Mouse (Mus musculus) embryonic facial prominence, embryonic 11.5 days (tissue): Measurements from ENCODE around the gene Zmynd8. TPM values are rescaled to one million over a fixed set of nuclear protein-coding genes. Genes with fewer than 3 reads are reported as not detected.

Experiments used
- ATAC-seq: fragments of 200-750 bp; cut with Nextera tagmentation; replicated peaks from 2 replicates; pipeline ENCODE4 v1.8.0; 2017; ENCODE audit warnings: low read depth; ENCODE audit not compliant: insufficient number of reproducible peaks, low FRiP score, low TSS enrichment
- DNase-seq: peaks from one replicate; pipeline ENCODE4 v3.0.0-alpha.2; 2015; ENCODE audit warnings: low spot score
- H3K27ac ChIP-seq: fragments of 300-500 bp; sonication (generic); replicated peaks from 2 replicates; pipeline ENCODE4 v1.5.1; 2014; ENCODE audit warnings: mild to moderate bottlenecking, low read depth, low read length, control low read depth
- H3K27me3 ChIP-seq: fragments of 300-500 bp; sonication (generic); 2 replicates; pipeline ENCODE4 v1.6.1; 2014; ENCODE audit warnings: mild to moderate bottlenecking, low read length, moderate library complexity, mixed read lengths; ENCODE audit not compliant: control insufficient read depth, insufficient read depth
- H3K36me3 ChIP-seq: fragments of 300-500 bp; sonication (generic); replicated peaks from 2 replicates; pipeline ENCODE4 v1.6.1; 2014; ENCODE audit warnings: low read depth, mild to moderate bottlenecking, low read length, moderate library complexity, mixed read lengths; ENCODE audit not compliant: control insufficient read depth, insufficient read depth
- H3K4me1 ChIP-seq: fragments of 300-500 bp; sonication (generic); 2 replicates; pipeline ENCODE4 v1.6.1; 2014; ENCODE audit warnings: low read length, mixed read lengths; ENCODE audit not compliant: control insufficient read depth, insufficient read depth
- H3K4me2 ChIP-seq: fragments of 300-500 bp; sonication (generic); 2 replicates; pipeline ENCODE4 v1.6.1; 2014; ENCODE audit warnings: low read depth, mild to moderate bottlenecking, control low read depth, low read length, moderate library complexity
- H3K4me3 ChIP-seq: fragments of 300-500 bp; sonication (generic); 2 replicates; pipeline ENCODE4 v1.5.1; 2014; ENCODE audit warnings: low read depth, low read length, control low read depth
- H3K9ac ChIP-seq: fragments of 300-500 bp; sonication (generic); replicated peaks from 2 replicates; pipeline ENCODE4 v1.6.1; 2014; ENCODE audit warnings: mild to moderate bottlenecking, control low read depth, low read length
- H3K9me3 ChIP-seq: fragments of 300-500 bp; sonication (generic); replicated peaks from 2 replicates; pipeline ENCODE4 v1.6.1; 2016; ENCODE audit warnings: mild to moderate bottlenecking, low read length, inconsistent platforms, mixed read lengths; ENCODE audit not compliant: control insufficient read depth
- WGBS: fragments of 180-500 bp; shearing (Covaris S2); extraction: QIAGEN DNeasy Blood & Tissue Kit; methylation state at CpG from one replicate; pipeline ENCODE4 v1.1.7; 2014; 5-methylcytosine and 5-hydroxymethylcytosine counted together
- polyA plus RNA-seq: library from polyadenylated mRNA; unstranded; fragments of >200 nt; fragmentation: Nextera tagmentation; extraction: Ambion mirVana; gene quantifications from 2 replicates; pipeline ENCODE4 v1.2.1, GENCODE M21; 2014

Gene Zmynd8
- polyA plus RNA-seq, 1 experiment from 2014 or later = 36.8 TPM

DNA sequence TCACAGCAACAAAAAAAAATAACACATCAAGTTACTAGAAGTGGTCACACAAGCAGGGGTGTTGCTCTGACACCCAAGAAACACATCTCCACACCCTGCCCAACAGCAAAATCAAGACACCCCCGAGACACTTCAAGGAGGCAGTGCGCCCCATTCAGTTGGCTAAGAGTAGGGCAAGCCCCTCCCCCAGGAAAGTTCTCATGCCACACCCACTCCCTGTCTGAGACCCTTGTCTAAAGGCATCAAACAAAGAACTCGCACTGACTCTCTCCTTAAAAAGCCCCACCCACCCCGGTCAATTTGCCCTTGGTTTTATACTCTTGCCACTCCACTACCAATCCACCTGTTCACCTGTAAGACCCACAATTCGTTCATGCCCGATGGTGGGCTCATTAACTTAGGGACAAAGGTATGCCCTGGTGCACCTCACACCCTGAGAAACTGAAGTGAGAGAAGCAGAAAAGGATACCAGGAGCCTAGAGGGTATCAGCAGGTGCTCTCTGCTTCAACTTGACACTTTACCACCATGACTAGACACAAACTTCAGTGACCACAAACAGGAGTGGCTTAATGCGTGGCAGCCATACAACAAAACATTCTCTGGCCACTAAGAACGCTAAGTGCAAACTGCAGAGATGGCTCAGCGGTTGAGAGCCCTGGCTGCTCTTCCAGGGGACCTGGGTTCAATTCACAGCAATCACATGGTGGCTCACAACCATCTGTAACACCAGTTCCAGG is 45.8 kb downstream of the Zmynd8 start:
- H3K27ac ChIP-seq = no peak overlapping the region
- H3K4me1 ChIP-seq = peaks cover 13% of the 10 kb centered on the region
- ATAC-seq (no peak), DNase-seq (no peak)
- no peak overlapping the region for H3K4me3 ChIP-seq
- 0 out of 2 replicates have a peak, but pooled peaks cover 2% of the 10 kb centered on the region for H3K36me3 ChIP-seq
- no peak overlapping the region for H3K9ac ChIP-seq
- H3K9me3 ChIP-seq = no peaks in the 10 kb centered on the region
- no peaks in the 10 kb centered on the region for H3K27me3 ChIP-seq
- WGBS = 87% methylated on average over 9 of the region's 9 CpGs
- no peak overlapping the region for H3K4me2 ChIP-seq

DNA sequence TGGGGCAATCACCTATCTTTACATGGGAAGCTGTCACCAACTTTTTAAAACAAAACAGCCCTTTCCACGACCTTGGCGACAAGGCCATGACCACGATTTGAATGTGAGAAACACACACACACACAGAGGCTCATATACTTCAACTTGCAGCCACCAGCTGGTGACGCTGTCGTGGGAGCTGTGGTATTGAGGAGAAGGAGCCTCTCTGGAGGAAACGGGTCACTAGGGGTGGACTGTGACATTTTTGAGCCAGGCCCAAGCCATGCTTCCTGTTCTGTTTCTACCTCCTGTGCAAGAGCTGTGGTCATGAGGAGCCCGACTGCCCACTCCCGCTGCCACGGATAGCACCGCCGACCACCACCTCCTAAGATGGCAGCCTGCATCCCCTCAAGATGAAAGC is 46.4 kb downstream of the Zmynd8 start:
- Histone ChIP-seq H3K9ac (no peak overlapping the region), H3K9me3 (no peaks in the 10 kb centered on the region), H3K36me3 (0 out of 2 replicates have a peak, but pooled peaks cover 2% of the 10 kb centered on the region), H3K4me2 (no peak overlapping the region), H3K27ac (no peak overlapping the region), H3K4me1 (peaks cover 7% of the 10 kb centered on the region), H3K27me3 (no peaks in the 10 kb centered on the region), H3K4me3 (no peak overlapping the region)
- DNase-seq (no peak), ATAC-seq (no peak)
- WGBS = 84% methylated on average over 11 of the region's 11 CpGs

DNA sequence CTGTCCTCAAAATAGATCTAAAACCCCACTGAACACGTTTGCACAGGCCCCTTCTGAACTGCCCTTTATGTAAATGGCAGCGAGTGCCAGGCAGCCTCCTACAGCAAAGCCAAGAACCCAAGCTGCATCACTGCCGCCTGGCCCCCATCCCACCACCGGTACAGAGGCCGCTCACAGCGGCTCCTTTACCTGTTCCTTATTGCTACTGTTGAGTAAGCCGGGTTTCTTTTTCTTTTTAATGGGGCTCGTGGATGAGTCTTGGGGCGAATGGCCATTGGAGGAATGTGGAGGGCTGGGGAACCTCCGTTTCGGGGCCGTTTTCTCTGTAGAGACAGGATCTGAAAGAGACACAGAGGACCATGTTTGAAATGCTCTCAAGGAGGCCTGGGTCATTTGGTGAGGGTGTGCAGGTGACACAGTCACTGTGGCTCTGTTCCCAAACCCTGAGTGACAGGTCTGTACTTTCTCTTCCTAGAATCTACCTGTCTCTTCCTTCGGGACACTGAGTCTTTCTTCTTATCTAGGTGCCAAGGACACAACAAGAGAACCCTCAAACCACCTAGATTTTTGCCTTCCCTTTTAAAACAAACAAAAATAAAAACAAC is 46.9 kb downstream of the Zmynd8 start:
- no peak for ATAC-seq
- H3K9ac ChIP-seq = no peak overlapping the region
- no peak overlapping the region for H3K4me2 ChIP-seq
- peaks cover 2% of the 10 kb centered on the region for H3K4me1 ChIP-seq
- no peaks in the 10 kb centered on the region for H3K9me3 ChIP-seq
- H3K36me3 ChIP-seq = 0 out of 2 replicates have a peak, but pooled peaks cover 2% of the 10 kb centered on the region
- H3K27me3 ChIP-seq = no peaks in the 10 kb centered on the region
- H3K27ac ChIP-seq = no peak overlapping the region
- H3K4me3 ChIP-seq = no peak overlapping the region
- DNase-seq = no peak
- WGBS = 94% methylated on average over 13 of the region's 13 CpGs

DNA sequence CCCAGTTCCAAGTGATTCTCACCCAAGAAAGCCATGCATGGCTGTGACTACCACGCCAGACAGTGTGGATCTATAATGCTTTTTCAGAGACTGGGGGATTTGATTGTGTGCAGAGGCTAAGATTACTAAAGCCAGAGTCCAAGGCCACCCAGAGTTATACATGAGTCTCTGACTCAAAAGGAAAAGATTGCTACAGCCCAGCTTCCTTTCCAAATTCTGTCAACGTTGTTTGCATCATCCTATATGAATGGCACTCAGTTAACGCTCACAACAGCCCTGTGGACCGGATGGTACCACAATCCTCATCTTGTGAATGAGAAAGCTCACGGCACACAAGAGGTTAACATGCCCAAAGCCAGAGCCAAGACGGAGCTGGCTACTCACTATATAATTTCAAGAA is 48.0 kb downstream of the Zmynd8 start:
- Histone ChIP-seq H3K9ac (no peak overlapping the region), H3K4me1 (no peaks in the 10 kb centered on the region; the same call in 1 of the 2 replicates), H3K4me2 (no peak overlapping the region), H3K36me3 (peaks cover 2% of the 10 kb centered on the region; the same call in 1 of the 2 replicates), H3K27ac (no peak overlapping the region), H3K4me3 (no peak overlapping the region), H3K9me3 (no peaks in the 10 kb centered on the region), H3K27me3 (no peaks in the 10 kb centered on the region)
- no peak for ATAC-seq
- no peak for DNase-seq
- WGBS = 78% methylated on average over 6 of the region's 6 CpGs

DNA sequence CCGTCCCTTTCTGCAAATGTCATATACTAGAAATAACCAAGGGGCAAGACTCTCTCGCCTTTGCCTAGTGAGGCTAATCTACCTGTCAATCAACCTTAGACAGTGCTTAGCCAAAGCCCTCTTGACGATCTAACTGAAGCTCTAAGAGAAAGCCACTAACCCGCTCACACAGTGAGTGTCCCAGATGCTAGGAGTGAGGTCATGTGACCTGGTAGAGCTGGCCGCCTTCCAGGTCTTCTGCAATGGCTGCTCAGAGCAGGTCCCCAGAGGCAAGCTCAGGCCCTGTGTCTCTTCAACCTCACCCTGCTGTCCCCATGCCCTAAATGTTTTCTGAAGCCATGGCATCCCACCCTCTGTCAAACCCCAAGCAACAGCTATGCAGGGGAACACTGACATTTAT is 49.7 kb downstream of the Zmynd8 start:
- no peaks in the 10 kb centered on the region; the same call in 1 of the 2 replicates for H3K4me1 ChIP-seq
- peaks cover 5% of the 10 kb centered on the region for H3K36me3 ChIP-seq
- peak overlapping the region; percentile 28; the same call in 1 of the 2 replicates for H3K27ac ChIP-seq
- H3K4me3 ChIP-seq = no peak overlapping the region
- DNase-seq = no peak
- H3K9ac ChIP-seq = no peak overlapping the region
- ATAC-seq = no peak; the same call in 1 of the 2 replicates
- H3K4me2 ChIP-seq = no peak overlapping the region
- WGBS = 60% methylated on average over 5 of the region's 5 CpGs
- no peaks in the 10 kb centered on the region for H3K9me3 ChIP-seq
- no peaks in the 10 kb centered on the region for H3K27me3 ChIP-seq

DNA sequence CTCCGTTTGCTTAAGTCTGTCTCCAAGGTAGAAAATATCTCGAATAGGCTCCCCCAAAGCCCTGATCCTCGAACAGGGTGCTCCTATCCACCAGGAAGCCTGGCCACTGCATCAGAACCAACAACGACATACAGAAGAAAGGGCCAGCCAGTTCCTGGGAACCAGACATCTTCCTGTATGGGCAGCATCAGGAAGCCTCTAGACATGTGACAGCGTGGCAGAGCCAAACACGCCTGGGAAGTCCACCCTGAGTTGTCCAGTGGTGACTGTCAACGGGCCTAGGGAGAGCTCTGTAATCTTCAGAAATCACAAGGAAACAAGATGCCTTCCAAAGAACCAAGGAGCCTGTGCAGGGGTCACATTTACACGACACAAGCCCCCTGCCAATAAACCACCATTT is 52.0 kb downstream of the Zmynd8 start:
- peaks cover 7% of the 10 kb centered on the region for H3K36me3 ChIP-seq

DNA sequence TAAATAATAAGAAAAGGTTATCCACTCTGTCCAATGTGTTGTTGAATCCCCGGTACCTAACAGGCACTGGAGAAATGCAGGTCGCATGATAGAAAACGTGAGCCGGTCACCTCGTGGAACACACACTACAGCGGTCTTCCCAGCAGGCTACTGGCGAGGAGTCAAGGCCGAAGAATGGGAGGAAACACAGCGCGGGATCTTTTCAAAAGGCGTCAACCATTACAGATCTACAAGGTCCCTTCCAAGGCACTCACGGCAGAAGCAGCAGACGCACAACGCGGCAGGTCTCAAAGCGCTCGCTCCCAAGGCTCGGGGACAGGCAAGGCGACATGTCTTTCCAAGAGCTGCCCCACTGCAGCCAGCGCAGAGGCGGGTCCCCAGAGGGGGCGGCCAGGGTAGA is 53.3 kb downstream of the Zmynd8 start:
- Histone ChIP-seq H3K27ac (no peak overlapping the region), H3K4me3 (no peak overlapping the region), H3K27me3 (no peaks in the 10 kb centered on the region), H3K9ac (no peak overlapping the region), H3K4me2 (no peak overlapping the region), H3K4me1 (no peaks in the 10 kb centered on the region; the same call in 1 of the 2 replicates), H3K9me3 (no peaks in the 10 kb centered on the region), H3K36me3 (peaks cover 5% of the 10 kb centered on the region)
- DNase-seq = no peak
- no peak for ATAC-seq
- WGBS = 95% methylated on average over 22 of the region's 22 CpGs

More for the DNA sequence above, 52.0 kb downstream of the Zmynd8 start:
- H3K4me2 ChIP-seq = no peak overlapping the region
- WGBS = 90% methylated on average over 8 of the region's 8 CpGs
- H3K27ac ChIP-seq = no peak overlapping the region
- no peak overlapping the region for H3K9ac ChIP-seq
- H3K4me1 ChIP-seq = no peaks in the 10 kb centered on the region; the same call in 1 of the 2 replicates
- no peaks in the 10 kb centered on the region for H3K27me3 ChIP-seq
- DNase-seq = no peak
- ATAC-seq = no peak
- H3K9me3 ChIP-seq = no peaks in the 10 kb centered on the region
- H3K4me3 ChIP-seq = no peak overlapping the region

DNA sequence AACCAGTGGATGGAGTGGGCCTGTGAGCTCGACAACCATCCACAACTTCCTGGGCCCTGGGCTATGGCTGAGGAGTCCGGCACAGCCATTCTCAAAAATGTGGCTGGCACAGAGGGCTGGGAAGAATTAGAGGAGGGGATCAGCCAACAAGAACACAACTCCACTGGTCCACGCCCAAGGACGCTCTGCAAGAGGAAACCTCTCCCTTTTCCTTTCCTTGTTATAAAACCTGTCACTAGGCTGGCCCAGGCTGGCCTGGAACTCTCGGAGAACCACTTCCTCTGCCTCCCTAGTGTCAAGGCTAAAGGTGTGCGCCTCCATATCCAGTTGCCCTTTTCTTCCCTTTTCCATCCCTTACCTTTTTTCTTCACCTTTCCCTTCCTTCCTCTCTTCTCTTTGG is 55.5 kb downstream of the Zmynd8 start:
- Histone ChIP-seq H3K27me3 (no peaks in the 10 kb centered on the region), H3K9me3 (no peaks in the 10 kb centered on the region), H3K36me3 (peaks cover 5% of the 10 kb centered on the region), H3K27ac (no peak overlapping the region), H3K9ac (no peak overlapping the region), H3K4me3 (no peak overlapping the region), H3K4me1 (no peaks in the 10 kb centered on the region), H3K4me2 (no peak overlapping the region)
- DNase-seq (no peak), ATAC-seq (no peak)
- 94% methylated on average over 6 of the region's 6 CpGs for WGBS
